ENCODE assay signal across 15 mouse cellular contexts in the genomic region with DNA sequence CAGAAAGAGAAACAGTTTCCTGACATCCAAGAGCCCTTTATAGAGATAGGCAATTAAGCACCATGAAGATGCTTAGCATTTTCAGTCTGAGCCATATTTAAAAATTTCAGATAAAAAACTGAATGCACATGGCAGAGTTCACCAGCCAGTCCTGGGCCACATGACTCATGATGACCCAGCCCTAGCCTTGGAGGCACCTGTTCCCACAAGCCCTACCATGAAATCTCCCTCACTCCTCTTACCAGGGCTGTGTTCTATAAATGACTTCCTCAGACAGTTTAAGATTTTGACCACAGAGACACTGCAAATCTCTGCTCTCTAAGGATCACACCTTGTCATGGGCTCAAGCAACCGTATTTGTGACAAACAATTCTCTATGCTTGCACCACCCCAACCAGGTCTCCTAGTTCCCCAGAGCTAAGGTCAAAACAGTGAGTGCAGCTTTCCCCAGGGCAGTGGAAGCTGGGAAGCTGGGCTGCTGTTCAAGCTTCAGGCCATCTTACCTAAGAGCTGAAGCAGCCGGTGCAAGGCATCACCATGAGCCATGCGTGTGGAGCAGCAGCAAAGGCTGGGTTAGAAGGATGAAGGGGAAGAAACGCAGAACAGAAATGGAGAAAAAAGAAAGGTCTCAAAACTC. TPM values are rescaled to one million over a fixed set of nuclear protein-coding genes. Genes with fewer than 3 reads are reported as not detected.
DNase-seq lines count a peak whose midpoint lies in the region; ATAC-seq and TF ChIP-seq lines count a peak whose summit lies in the region.
"Had no signal": no experiment of that assay in that cellular context is flagged by ENCODE, and none has a peak within 500 bp of the region (broad histone marks: within the 10 kb centered on the region; RNA-seq: fewer than 3 reads in every experiment).

No protein-coding gene starts in this region.

- peaks cover 70% of the 10 kb centered on the region for H3K4me1 ChIP-seq in forebrain, embryonic 10.5 days
- peaks cover 12% of the 10 kb centered on the region for H3K4me1 ChIP-seq in forebrain, embryonic 11.5 days (replicated peaks; ENCODE audit: control insufficient read depth, insufficient read depth, low read length)
- H3K4me1 ChIP-seq in liver, postnatal 0 days (ENCODE audit: insufficient read depth), result peaks cover 60% of the 10 kb centered on the region
- peaks cover 43% of the 10 kb centered on the region for H3K4me1 ChIP-seq in forebrain, embryonic 16.5 days (replicated peaks; ENCODE audit: control insufficient read depth, insufficient read depth, low read length)
- H3K4me1 ChIP-seq in stomach, embryonic 16.5 days (ENCODE audit: control insufficient read depth, insufficient read depth, low read length), result peaks cover 55% of the 10 kb centered on the region
- peaks cover 31% of the 10 kb centered on the region; the same call in 1 of the 2 replicates for H3K4me1 ChIP-seq in lung, postnatal 0 days (ENCODE audit: insufficient read depth, low read depth, low read length)

- H3K36me3 ChIP-seq in forebrain, embryonic 10.5 days (replicated peaks), result no peaks in the 10 kb centered on the region
- no peaks in the 10 kb centered on the region for H3K36me3 ChIP-seq in forebrain, embryonic 11.5 days (ENCODE audit: control insufficient read depth, insufficient read depth, low read length)
- H3K36me3 ChIP-seq in liver, postnatal 0 days (replicated peaks; ENCODE audit: insufficient read depth, low read length), result no peaks in the 10 kb centered on the region
- no peaks in the 10 kb centered on the region for H3K36me3 ChIP-seq in forebrain, embryonic 16.5 days (ENCODE audit: control insufficient read depth, insufficient read depth)
- no peaks in the 10 kb centered on the region for H3K36me3 ChIP-seq in stomach, embryonic 16.5 days (ENCODE audit: control insufficient read depth, insufficient read depth, low read length)
- H3K36me3 ChIP-seq in lung, postnatal 0 days (ENCODE audit: insufficient read depth, low read length), result no peaks in the 10 kb centered on the region
- H3K36me3 ChIP-seq: limb, embryonic 15.5 days; neural tube, embryonic 12.5 days had no signal

- TF ChIP-seq EP300 in liver, postnatal 0 days (IDR thresholded peaks at IDR 0.05; ENCODE audit: low read depth), result no peak
- no peak for TF ChIP-seq EP300 in lung, postnatal 0 days (IDR thresholded peaks at IDR 0.05)

- peaks cover 24% of the 10 kb centered on the region for H3K27me3 ChIP-seq in forebrain, embryonic 10.5 days (ENCODE audit: poor library complexity, severe bottlenecking)
- H3K27me3 ChIP-seq in forebrain, embryonic 11.5 days (ENCODE audit: control insufficient read depth, insufficient read depth, low read length), result 0 out of 2 replicates have a peak, but pooled peaks cover 1% of the 10 kb centered on the region
- H3K27me3 ChIP-seq in liver, postnatal 0 days (ENCODE audit: insufficient read depth, low read length), result no peaks in the 10 kb centered on the region
- H3K27me3 ChIP-seq in forebrain, embryonic 16.5 days (replicated peaks; ENCODE audit: control insufficient read depth, insufficient read depth, low read length), result no peaks in the 10 kb centered on the region
- no peaks in the 10 kb centered on the region for H3K27me3 ChIP-seq in stomach, embryonic 16.5 days (ENCODE audit: control insufficient read depth, insufficient read depth, low read length)
- H3K27me3 ChIP-seq in lung, postnatal 0 days (replicated peaks; ENCODE audit: insufficient read depth, low read length), result no peaks in the 10 kb centered on the region

- H3K4me2 ChIP-seq in forebrain, embryonic 11.5 days (ENCODE audit: low read depth, low read length, severe bottlenecking), result no peak overlapping the region
- peak overlapping the region; percentile 90 for H3K4me2 ChIP-seq in liver, postnatal 0 days (ENCODE audit: low read depth, low read length)
- H3K4me2 ChIP-seq in forebrain, embryonic 16.5 days (ENCODE audit: low read length), result no peak overlapping the region
- H3K4me2 ChIP-seq in stomach, embryonic 16.5 days (ENCODE audit: low read depth, low read length), result peak overlapping the region; percentile 48
- H3K4me2 ChIP-seq in lung, postnatal 0 days (replicated peaks; ENCODE audit: low read depth, low read length), result no peak overlapping the region; the same call in 1 of the 2 replicates
- H3K4me2 ChIP-seq: neural tube, embryonic 12.5 days had no signal

- DNase-seq in forebrain, embryonic 10.5 days (ENCODE audit: extremely low spot score, low spot score), result no peak
- no peak for DNase-seq in forebrain, embryonic 11.5 days (ENCODE audit: low spot score)
- no peak for DNase-seq in liver, postnatal 0 days
- DNase-seq in liver, result no peak
- DNase-seq in left cerebral cortex, adult 8-10 months (ENCODE audit: low spot score in 2 of 2), result no peak
- no peak for DNase-seq in lung, postnatal 0 days (ENCODE audit: low spot score)
- DNase-seq: cerebellum, postnatal 25 days; gastrocnemius, postnatal 36 days; kidney, adult 11 months; right cerebral cortex, postnatal 25 days; thymus, postnatal 36 days had no signal

- 0 out of 2 replicates have a peak overlapping the region, but pooled peaks have one; percentile 40 for H3K27ac ChIP-seq in forebrain, embryonic 10.5 days
- no peak overlapping the region for H3K27ac ChIP-seq in forebrain, embryonic 11.5 days (ENCODE audit: low read depth, low read length)
- peak overlapping the region; percentile 70 for H3K27ac ChIP-seq in liver, postnatal 0 days (ENCODE audit: low read depth)
- H3K27ac ChIP-seq in forebrain, embryonic 16.5 days (ENCODE audit: low read length), result peak overlapping the region; percentile 58
- peak overlapping the region; percentile 78 for H3K27ac ChIP-seq in stomach, embryonic 16.5 days (ENCODE audit: low read length)
- H3K27ac ChIP-seq in lung, postnatal 0 days (ENCODE audit: low read length), result no peak overlapping the region
- H3K27ac ChIP-seq: limb, embryonic 15.5 days; neural tube, embryonic 12.5 days had no signal

- no peak overlapping the region for H3K9ac ChIP-seq in forebrain, embryonic 11.5 days (ENCODE audit: low read length)
- H3K9ac ChIP-seq in liver, postnatal 0 days (replicated peaks), result no peak overlapping the region
- H3K9ac ChIP-seq in forebrain, embryonic 16.5 days (replicated peaks; ENCODE audit: low read depth, low read length), result no peak overlapping the region
- peak overlapping the region; percentile 20; the same call in 1 of the 2 replicates for H3K9ac ChIP-seq in stomach, embryonic 16.5 days (ENCODE audit: low read length)
- H3K9ac ChIP-seq in lung, postnatal 0 days (replicated peaks; ENCODE audit: low read depth), result no peak overlapping the region
- H3K9ac ChIP-seq: limb, embryonic 15.5 days; neural tube, embryonic 12.5 days had no signal

- H3K9me3 ChIP-seq in forebrain, embryonic 10.5 days, result no peaks in the 10 kb centered on the region
- no peaks in the 10 kb centered on the region for H3K9me3 ChIP-seq in forebrain, embryonic 11.5 days (ENCODE audit: control insufficient read depth, low read length)
- no peaks in the 10 kb centered on the region for H3K9me3 ChIP-seq in liver, postnatal 0 days (ENCODE audit: low read length)
- H3K9me3 ChIP-seq in forebrain, embryonic 16.5 days (ENCODE audit: control insufficient read depth, low read length), result no peaks in the 10 kb centered on the region
- H3K9me3 ChIP-seq in stomach, embryonic 16.5 days (replicated peaks; ENCODE audit: control insufficient read depth, low read length), result no peaks in the 10 kb centered on the region
- no peaks in the 10 kb centered on the region for H3K9me3 ChIP-seq in lung, postnatal 0 days (ENCODE audit: low read length)
- H3K9me3 ChIP-seq: limb, embryonic 15.5 days; neural tube, embryonic 12.5 days had no signal

- 89% methylated on average over 4 of the region's 4 CpGs for WGBS in forebrain, embryonic 10.5 days
- 89% methylated on average over 4 of the region's 4 CpGs for WGBS in forebrain, embryonic 11.5 days
- 67% methylated on average over 4 of the region's 4 CpGs for WGBS in liver, postnatal 0 days (ENCODE audit: insufficient replicate concordance)
- 84% methylated on average over 4 of the region's 4 CpGs for WGBS in forebrain, embryonic 16.5 days
- WGBS in stomach, embryonic 16.5 days, result 78% methylated on average over 4 of the region's 4 CpGs
- WGBS in lung, postnatal 0 days, result 93% methylated on average over 4 of the region's 4 CpGs

- TF ChIP-seq CTCF in liver, postnatal 0 days (IDR thresholded peaks at IDR 0.05; ENCODE audit: low read depth), result no peak
- no peak for TF ChIP-seq CTCF in lung, postnatal 0 days (IDR thresholded peaks at IDR 0.05)

- ATAC-seq in forebrain, embryonic 11.5 days (replicated peaks; ENCODE audit: low FRiP score), result no peak
- no peak for ATAC-seq in liver, postnatal 0 days
- ATAC-seq in forebrain, embryonic 16.5 days, result no peak
- ATAC-seq in stomach, embryonic 16.5 days (ENCODE audit: insufficient read depth, low FRiP score), result no peak
- ATAC-seq in lung, postnatal 0 days, result no peak

- H3K4me3 ChIP-seq in forebrain, embryonic 10.5 days, result no peak overlapping the region
- H3K4me3 ChIP-seq in forebrain, embryonic 11.5 days (ENCODE audit: low read depth, low read length), result no peak overlapping the region
- no peak overlapping the region for H3K4me3 ChIP-seq in liver, postnatal 0 days (ENCODE audit: low read depth, low read length)
- no peak overlapping the region for H3K4me3 ChIP-seq in forebrain, embryonic 16.5 days (replicated peaks; ENCODE audit: low read length)
- no peak overlapping the region; the same call in 1 of the 2 replicates for H3K4me3 ChIP-seq in stomach, embryonic 16.5 days (replicated peaks; ENCODE audit: low read length)
- no peak overlapping the region for H3K4me3 ChIP-seq in lung, postnatal 0 days (ENCODE audit: low read depth, low read length)
- H3K4me3 ChIP-seq: limb, embryonic 15.5 days; neural tube, embryonic 12.5 days had no signal

RNA-seq across cellular contexts. Expression of a gene that starts 5.3 kb away (rescaled TPM):
- polyA plus RNA-seq in forebrain, embryonic 10.5 days (2016; fragmentation: Nextera tagmentation; extraction: Ambion mirVana), result 3.2 and 3.4 TPM in 2 replicates
- polyA plus RNA-seq in forebrain, embryonic 11.5 days (2014; fragmentation: Nextera tagmentation; extraction: Ambion mirVana), result 4.0 and 4.1 TPM in 2 replicates
- polyA plus RNA-seq in liver, postnatal 0 days (2015; fragmentation: Nextera tagmentation; extraction: Ambion mirVana), result 8.6 and 12.1 TPM in 2 replicates
- polyA plus RNA-seq in forebrain, embryonic 16.5 days (2015; fragmentation: Nextera tagmentation; extraction: Ambion mirVana), result 7.1 and 8.7 TPM in 2 replicates
- 59.8 and 64.7 TPM in 2 replicates for polyA plus RNA-seq in stomach, embryonic 16.5 days (2015; fragmentation: Nextera tagmentation; extraction: Ambion mirVana)
- 10 to 100 TPM in 1 of 4 experiments, 1 to 10 TPM in 3; 8.8 to 10.8 (median 9.7) TPM for total RNA-seq in left cerebral cortex, adult 8-10 months (2022)
- 5.2 and 5.4 TPM in 2 replicates for polyA plus RNA-seq in lung, postnatal 0 days (2015; fragmentation: Nextera tagmentation; extraction: Ambion mirVana)

Comparison
In these comparisons a context has a peak if more than half of its experiments do, and no peak if none do; other contexts are left out.
1. H3K27ac ChIP-seq: peak in forebrain, embryonic 10.5 days (single experiment), liver, postnatal 0 days (single experiment), forebrain, embryonic 16.5 days (single experiment) and stomach, embryonic 16.5 days (single experiment); none in forebrain, embryonic 11.5 days (single experiment) and lung, postnatal 0 days (single experiment).
2. H3K4me2 ChIP-seq: peak in liver, postnatal 0 days (single experiment) and stomach, embryonic 16.5 days (single experiment); none in forebrain, embryonic 11.5 days (single experiment), forebrain, embryonic 16.5 days (single experiment) and lung, postnatal 0 days (single experiment).